Mouse (Mus musculus): ENCODE data around the gene Rpl15. TPM values are rescaled to one million over a fixed set of nuclear protein-coding genes. Genes with fewer than 3 reads are reported as not detected.

The Rpl15 gene
- polyA plus RNA-seq (2012; rRNA removed), result 41.0 and 70.6 TPM in 2 replicates

GRCm38 (mm10) chr14:18270529-18271441, at the start of gene Rpl15, which contains the start of gene Nkiras1:
TSS of gene Rpl15 (minus strand) at chr14:18271391.
TSS of gene Nkiras1 (plus strand) at chr14:18271136.

GRCm38 (mm10) chr14:18238750-18239731, 32.1 kb downstream of the Rpl15 start, which contains the start of gene Nr1d2:
TSS of gene Nr1d2 (minus strand) at chr14:18239127.

Other genes with a start within 250 kb of the Rpl15 start
- 2.9 and 6.1 TPM in 2 replicates for gene Nr1d2, start 32.3 kb downstream of the Rpl15 start, polyA plus RNA-seq (2012; rRNA removed)
- 0.20 and 0.23 TPM in 2 replicates for gene Nkiras1, start 255 bp downstream of the Rpl15 start, polyA plus RNA-seq (2012; rRNA removed)
- gene Ube2e1, start 60.5 kb upstream of the Rpl15 start, polyA plus RNA-seq (2012; rRNA removed), result 3.1 and 5.4 TPM in 2 replicates

All from stomach, adult 2 months (tissue).